Mouse (Mus musculus): Measurements from ENCODE around the gene Tmem150c. TPM values are rescaled to one million over a fixed set of nuclear protein-coding genes. Genes with fewer than 3 reads are reported as not detected.

Gene Tmem150c
- total RNA-seq, 1 experiment: 0.22 TPM

GRCm38 (mm10) chr5:100090515-100091262, 68.9 kb downstream of the Tmem150c start:
- in situ Hi-C loops (cut with MboI; ENCODE audit: low sequenced_read_pairs in 2 of 2, unreplicated experiment in 2 of 2): loop anchor here in 1 of 2 experiments (25.0 kb wide), 1 partner anchor 147 kb away; no protein-coding TSS in a partner anchor
- no peaks in the 10 kb centered on the region for H3K36me3 ChIP-seq (ENCODE audit: control insufficient read depth, insufficient read depth, low read length, poor library complexity, severe bottlenecking)
- DNase-seq (ENCODE audit: low read depth, low spot score): no peak
- H3K4me1 ChIP-seq (ENCODE audit: control insufficient read depth in 2 of 2, insufficient read depth in 2 of 2, low read length in 2 of 2, poor library complexity in 1 of 2): no peaks in the 10 kb centered on the region
- TF ChIP-seq CHD2 (IDR thresholded peaks at IDR 0.05; ENCODE audit: low read depth, low read length) (no peak), ZC3H11A (IDR thresholded peaks at IDR 0.05; ENCODE audit: borderline replicate concordance, low read depth, low read length) (no peak), ZNF384 (IDR thresholded peaks at IDR 0.05; ENCODE audit: low read depth, low read length) (no peak), MAFK (IDR thresholded peaks at IDR 0.05; ENCODE audit: insufficient read depth, low read depth, low read length) (no peak), HCFC1 (IDR thresholded peaks at IDR 0.05; ENCODE audit: borderline replicate concordance, insufficient read depth, low read length) (no peak)
- H3K9ac ChIP-seq (ENCODE audit: insufficient read depth, low read depth, low read length, poor library complexity, severe bottlenecking): no peak overlapping the region
- H3K27ac ChIP-seq (ENCODE audit: insufficient read depth, low read depth, low read length, poor library complexity, severe bottlenecking): no peak overlapping the region
- H3K4me3 ChIP-seq (ENCODE audit: insufficient read depth in 1 of 2, low read depth in 1 of 2, low read length in 2 of 2, poor library complexity in 1 of 2, severe bottlenecking in 1 of 2): no peak overlapping the region
- H3K9me3 ChIP-seq (ENCODE audit: control insufficient read depth, insufficient read depth, low read depth, low read length): no peaks in the 10 kb centered on the region

DNA sequence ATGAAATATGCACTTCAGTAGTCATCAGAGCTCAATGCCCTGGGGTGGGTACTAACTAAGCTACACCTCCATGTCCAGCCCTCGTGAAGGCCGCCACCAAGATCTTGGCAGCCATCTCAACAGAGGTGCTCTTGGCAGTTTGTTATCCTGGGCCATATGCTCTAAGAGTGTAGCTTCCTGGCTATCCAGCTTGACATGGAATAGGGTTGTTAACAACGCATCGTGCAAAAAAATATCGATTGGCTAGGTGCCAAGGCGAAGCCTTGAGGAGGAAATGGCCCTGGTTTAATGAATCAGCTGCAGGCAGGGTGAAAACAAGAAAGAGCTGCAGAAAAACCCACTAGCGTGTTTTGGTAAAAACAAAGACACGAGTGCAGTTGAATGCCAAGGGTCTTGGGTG, 74.5 kb downstream of the Tmem150c start:
- H3K9me3 ChIP-seq (ENCODE audit: control insufficient read depth, insufficient read depth, low read depth, low read length): no peaks in the 10 kb centered on the region
- no peaks in the 10 kb centered on the region for H3K4me1 ChIP-seq (ENCODE audit: control insufficient read depth in 2 of 2, insufficient read depth in 2 of 2, low read length in 2 of 2, poor library complexity in 1 of 2)
- in situ Hi-C loops (cut with MboI; ENCODE audit: low sequenced_read_pairs in 2 of 2, unreplicated experiment in 2 of 2): loop anchor here in 1 of 2 experiments (25.0 kb wide), 1 partner anchor 152 kb away; no protein-coding TSS in a partner anchor
- H3K4me3 ChIP-seq (ENCODE audit: insufficient read depth in 1 of 2, low read depth in 1 of 2, low read length in 2 of 2, poor library complexity in 1 of 2, severe bottlenecking in 1 of 2): no peak overlapping the region
- DNase-seq (ENCODE audit: low read depth, low spot score): no peak
- no peaks in the 10 kb centered on the region for H3K36me3 ChIP-seq (ENCODE audit: control insufficient read depth, insufficient read depth, low read length, poor library complexity, severe bottlenecking)
- H3K9ac ChIP-seq (ENCODE audit: insufficient read depth, low read depth, low read length, poor library complexity, severe bottlenecking): no peak overlapping the region
- H3K27ac ChIP-seq (ENCODE audit: insufficient read depth, low read depth, low read length, poor library complexity, severe bottlenecking): no peak overlapping the region
- TF ChIP-seq CHD2 (IDR thresholded peaks at IDR 0.05; ENCODE audit: low read depth, low read length): no peak
- TF ChIP-seq ZNF384 (IDR thresholded peaks at IDR 0.05; ENCODE audit: low read depth, low read length): no peak
- no peak for TF ChIP-seq ZC3H11A (IDR thresholded peaks at IDR 0.05; ENCODE audit: borderline replicate concordance, low read depth, low read length)
- TF ChIP-seq MAFK (IDR thresholded peaks at IDR 0.05; ENCODE audit: insufficient read depth, low read depth, low read length): no peak
- no peak for TF ChIP-seq HCFC1 (IDR thresholded peaks at IDR 0.05; ENCODE audit: borderline replicate concordance, insufficient read depth, low read length)

DNA sequence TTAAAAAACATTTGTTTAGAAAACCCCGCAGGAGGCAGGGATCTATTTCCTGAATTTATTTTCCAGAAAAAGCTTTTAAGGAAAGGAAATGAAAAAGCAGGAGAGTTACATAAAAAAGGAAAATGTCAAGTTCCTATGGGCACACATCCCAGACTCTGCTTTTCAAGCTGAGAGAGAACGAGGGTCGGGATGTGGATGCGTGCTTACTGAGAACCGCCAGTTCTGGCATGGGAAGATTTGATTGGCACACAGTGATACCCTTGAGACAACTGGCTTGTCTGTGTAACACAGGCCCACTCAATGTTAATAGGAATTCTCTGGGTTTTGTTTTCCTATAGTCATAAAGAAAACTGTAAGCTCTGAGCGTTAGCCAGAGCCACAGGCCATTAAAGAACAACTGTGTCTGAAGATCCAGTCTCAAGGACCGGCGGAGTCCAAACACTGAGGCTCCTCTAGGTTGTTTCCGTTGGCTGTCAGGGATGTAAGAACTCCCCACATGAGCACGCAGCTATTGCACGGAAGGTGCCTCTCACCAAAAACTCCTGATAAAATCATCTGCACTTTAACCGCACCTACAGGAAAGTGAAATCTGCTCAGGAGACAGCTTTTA, 75.5 kb downstream of the Tmem150c start:
- no peak for TF ChIP-seq MAFK (IDR thresholded peaks at IDR 0.05; ENCODE audit: insufficient read depth, low read depth, low read length)
- no peak for TF ChIP-seq ZC3H11A (IDR thresholded peaks at IDR 0.05; ENCODE audit: borderline replicate concordance, low read depth, low read length)
- no peak for TF ChIP-seq HCFC1 (IDR thresholded peaks at IDR 0.05; ENCODE audit: borderline replicate concordance, insufficient read depth, low read length)
- TF ChIP-seq CHD2 (IDR thresholded peaks at IDR 0.05; ENCODE audit: low read depth, low read length): no peak
- TF ChIP-seq ZNF384 (IDR thresholded peaks at IDR 0.05; ENCODE audit: low read depth, low read length): no peak
- Histone ChIP-seq H3K27ac (ENCODE audit: insufficient read depth, low read depth, low read length, poor library complexity, severe bottlenecking) (no peak overlapping the region), H3K36me3 (ENCODE audit: control insufficient read depth, insufficient read depth, low read length, poor library complexity, severe bottlenecking) (no peaks in the 10 kb centered on the region), H3K9ac (ENCODE audit: insufficient read depth, low read depth, low read length, poor library complexity, severe bottlenecking) (no peak overlapping the region), H3K4me3 (ENCODE audit: insufficient read depth in 1 of 2, low read depth in 1 of 2, low read length in 2 of 2, poor library complexity in 1 of 2, severe bottlenecking in 1 of 2) (no peak overlapping the region), H3K9me3 (ENCODE audit: control insufficient read depth, insufficient read depth, low read depth, low read length) (no peaks in the 10 kb centered on the region), H3K4me1 (ENCODE audit: control insufficient read depth in 2 of 2, insufficient read depth in 2 of 2, low read length in 2 of 2, poor library complexity in 1 of 2) (0 out of 4 replicates have a peak, but pooled peaks cover 0 to 4% of the 10 kb centered on the region in 2 experiments)
- in situ Hi-C loops (cut with MboI; ENCODE audit: low sequenced_read_pairs in 2 of 2, unreplicated experiment in 2 of 2): loop anchor here in 1 of 2 experiments (25.0 kb wide), 1 partner anchor 153 kb away; no protein-coding TSS in a partner anchor
- DNase-seq (ENCODE audit: low read depth, low spot score): no peak

DNA sequence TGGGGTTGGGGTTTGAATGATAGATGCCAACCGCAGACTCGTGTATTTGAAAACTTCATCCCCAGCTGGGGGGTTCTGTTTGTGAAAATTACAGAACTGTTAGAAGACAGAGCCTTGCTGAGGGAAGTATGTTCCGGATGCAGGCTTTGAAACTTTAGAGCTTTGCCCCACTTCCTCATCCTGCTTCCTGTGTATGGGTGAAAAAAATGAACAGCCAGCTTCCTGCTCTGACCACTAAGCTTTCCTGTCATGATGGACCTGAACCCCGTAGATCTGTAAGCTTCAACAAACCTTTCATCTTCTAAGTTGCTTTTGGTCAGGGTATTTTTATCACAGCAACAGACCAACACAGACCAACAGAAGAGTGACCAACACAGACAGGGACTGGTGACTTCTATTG, 77.6 kb downstream of the Tmem150c start:
- H3K4me1 ChIP-seq (ENCODE audit: control insufficient read depth in 2 of 2, insufficient read depth in 2 of 2, low read length in 2 of 2, poor library complexity in 1 of 2): peaks cover 0 to 6% of the 10 kb centered on the region in 2 experiments; a peak in 1 of 4 replicates
- H3K4me3 ChIP-seq (ENCODE audit: insufficient read depth in 1 of 2, low read depth in 1 of 2, low read length in 2 of 2, poor library complexity in 1 of 2, severe bottlenecking in 1 of 2): no peak overlapping the region
- TF ChIP-seq ZNF384 (IDR thresholded peaks at IDR 0.05; ENCODE audit: low read depth, low read length) (no peak), HCFC1 (IDR thresholded peaks at IDR 0.05; ENCODE audit: borderline replicate concordance, insufficient read depth, low read length) (no peak), MAFK (IDR thresholded peaks at IDR 0.05; ENCODE audit: insufficient read depth, low read depth, low read length) (no peak), ZC3H11A (IDR thresholded peaks at IDR 0.05; ENCODE audit: borderline replicate concordance, low read depth, low read length) (no peak), CHD2 (IDR thresholded peaks at IDR 0.05; ENCODE audit: low read depth, low read length) (no peak)
- in situ Hi-C loops (cut with MboI; ENCODE audit: low sequenced_read_pairs in 2 of 2, unreplicated experiment in 2 of 2): loop anchor here in 1 of 2 experiments (25.0 kb wide), 1 partner anchor 155 kb away; no protein-coding TSS in a partner anchor
- H3K9me3 ChIP-seq (ENCODE audit: control insufficient read depth, insufficient read depth, low read depth, low read length): no peaks in the 10 kb centered on the region
- H3K9ac ChIP-seq (ENCODE audit: insufficient read depth, low read depth, low read length, poor library complexity, severe bottlenecking): no peak overlapping the region
- no peak for DNase-seq (ENCODE audit: low read depth, low spot score)
- no peaks in the 10 kb centered on the region for H3K36me3 ChIP-seq (ENCODE audit: control insufficient read depth, insufficient read depth, low read length, poor library complexity, severe bottlenecking)
- no peak overlapping the region for H3K27ac ChIP-seq (ENCODE audit: insufficient read depth, low read depth, low read length, poor library complexity, severe bottlenecking)
